Mouse (Mus musculus) myocyte (in vitro differentiated cells): ENCODE results near the gene Cep128. TPM values are rescaled to one million over a fixed set of nuclear protein-coding genes. Genes with fewer than 3 reads are reported as not detected.
A peak's percentile ranks its signal among the peaks of the same experiment; 100 is the strongest.

Experiments
- H3K27me3 ChIP-seq: one replicate; pipeline ENCODE4 v1.6.1; 2011; ENCODE audit not compliant: control insufficient read depth, insufficient read depth, insufficient read length
- H3K36me3 ChIP-seq: one replicate; pipeline ENCODE4 v1.6.1; 2011; ENCODE audit not compliant: control insufficient read depth, insufficient read depth
- H3K4me2 ChIP-seq: one replicate; pipeline ENCODE4 v1.6.1; 2011; ENCODE audit warnings: low read depth, control low read depth
- H3K4me3 ChIP-seq: one replicate; pipeline ENCODE4 v1.5.1; 2011; ENCODE audit warnings: mild to moderate bottlenecking, control low read depth, moderate library complexity
- H3K79me2 ChIP-seq: one replicate; pipeline ENCODE4 v1.6.1; 2011; ENCODE audit not compliant: control insufficient read depth, insufficient read depth
- H3ac ChIP-seq: one replicate; pipeline ENCODE4 v1.6.1; 2011; ENCODE audit not compliant: control insufficient read depth, insufficient read length
- CEBPB ChIP-seq: IDR thresholded peaks from 2 replicates; pipeline ENCODE4 v1.6.1; 2011; ENCODE audit warnings: mild to moderate bottlenecking, moderate library complexity; ENCODE audit not compliant: poor library complexity, insufficient read depth, severe bottlenecking
- E2F4 ChIP-seq: IDR thresholded peaks from one replicate; pipeline ENCODE4 v1.6.1; 2011; ENCODE audit warnings: mild to moderate bottlenecking, control low read depth, moderate library complexity; ENCODE audit not compliant: insufficient read depth
- MAX ChIP-seq: IDR thresholded peaks from one replicate; pipeline ENCODE4 v1.6.1; 2011; ENCODE audit warnings: low read depth, mild to moderate bottlenecking, control low read depth
- MYOD1 ChIP-seq, 3 experiments: IDR thresholded peaks; one replicate each; pipeline ENCODE4 v1.6.1; 2011; ENCODE audit warnings: control low read depth in 2 of 3, low read depth in 2 of 3, mild to moderate bottlenecking in 2 of 3, moderate library complexity in 1 of 3; ENCODE audit not compliant: insufficient read length in 2 of 3, control insufficient read depth in 1 of 3
- MYOG ChIP-seq, 3 experiments: IDR thresholded peaks; one replicate each; pipeline ENCODE4 v1.6.1; 2011; ENCODE audit warnings: control low read depth in 2 of 3, low read depth in 2 of 3, mild to moderate bottlenecking in 2 of 3; ENCODE audit not compliant: insufficient read length in 2 of 3, control insufficient read depth in 1 of 3, insufficient read depth in 1 of 3
- POLR2A ChIP-seq: IDR thresholded peaks from one replicate; pipeline ENCODE4 v1.6.1; 2011; ENCODE audit warnings: low read depth, mild to moderate bottlenecking, control low read depth, moderate library complexity; ENCODE audit not compliant: insufficient read length
- POLR2AphosphoS2 ChIP-seq: IDR thresholded peaks from one replicate; pipeline ENCODE4 v1.6.1; 2011; ENCODE audit warnings: low read depth, control low read depth; ENCODE audit not compliant: insufficient read length
- REST ChIP-seq: IDR thresholded peaks from one replicate; pipeline ENCODE4 v1.6.1; 2011; ENCODE audit warnings: mild to moderate bottlenecking, control low read depth, moderate library complexity; ENCODE audit not compliant: insufficient read depth, insufficient read length
- SRF ChIP-seq: IDR thresholded peaks from one replicate; pipeline ENCODE4 v1.6.1; 2011; ENCODE audit warnings: low read depth; ENCODE audit not compliant: control insufficient read depth, insufficient read length
- TCF12 ChIP-seq: IDR thresholded peaks from one replicate; pipeline ENCODE4 v1.6.1; 2011; ENCODE audit warnings: mild to moderate bottlenecking, control low read depth; ENCODE audit not compliant: poor library complexity, insufficient read depth, severe bottlenecking
- TCF3 ChIP-seq: IDR thresholded peaks from one replicate; pipeline ENCODE4 v1.6.1; 2011; ENCODE audit warnings: low read depth, control low read depth; ENCODE audit not compliant: insufficient read length
- USF1 ChIP-seq: IDR thresholded peaks from one replicate; pipeline ENCODE4 v1.6.1; 2011; ENCODE audit warnings: low read depth, mild to moderate bottlenecking, control low read depth, moderate library complexity
- polyA plus RNA-seq: library from polyadenylated mRNA; unstranded; fragments of >200 nt; fragmentation: generic; extraction: Trizol; gene quantifications from one replicate; pipeline ENCODE4 v1.2.1, GENCODE M21; 2012; ENCODE audit warnings: missing spikeins

Cep128 gene
- polyA plus RNA-seq, 1 experiment, result 2.9 TPM

GRCm38 (mm10) chr12:91176808-91177526, 207.2 kb downstream of the Cep128 start:
- Histone ChIP-seq H3K79me2 (no peaks in the 10 kb centered on the region), H3ac (no peak overlapping the region), H3K4me3 (no peak overlapping the region), H3K36me3 (no peaks in the 10 kb centered on the region), H3K27me3 (no peaks in the 10 kb centered on the region), H3K4me2 (no peak overlapping the region)
- no peak for TF ChIP-seq CEBPB

GRCm38 (mm10) chr12:91171613-91172012, 212.6 kb downstream of the Cep128 start:
- Histone ChIP-seq H3ac (no peak overlapping the region), H3K4me3 (no peak overlapping the region)

GRCm38 (mm10) chr12:91161015-91161730, 223.0 kb downstream of the Cep128 start:
- Histone ChIP-seq H3K4me3 (no peak overlapping the region), H3K79me2 (no peaks in the 10 kb centered on the region), H3K36me3 (no peaks in the 10 kb centered on the region), H3K27me3 (no peaks in the 10 kb centered on the region), H3K4me2 (no peak overlapping the region), H3ac (no peak overlapping the region)
- no peak for TF ChIP-seq TCF3
- no peak for TF ChIP-seq USF1
- TF ChIP-seq MYOG (IDR thresholded peaks at IDR 0.05; ENCODE audit: control insufficient read depth in 1 of 3, insufficient read depth in 1 of 3, insufficient read length in 2 of 3, low read depth in 2 of 3), result no peak
- no peak for TF ChIP-seq MYOD1 (IDR thresholded peaks at IDR 0.05; ENCODE audit: control insufficient read depth in 1 of 3, insufficient read length in 2 of 3, low read depth in 2 of 3)
- no peak for TF ChIP-seq CEBPB
- TF ChIP-seq TCF12, result no peak
- TF ChIP-seq MAX, result no peak
- no peak for TF ChIP-seq POLR2A
- TF ChIP-seq REST, result no peak
- TF ChIP-seq SRF, result no peak
- TF ChIP-seq E2F4, result no peak
- no peak for TF ChIP-seq POLR2AphosphoS2

More at GRCm38 (mm10) chr12:91171613-91172012, 212.6 kb downstream of the Cep128 start:
- TF ChIP-seq TCF3 (no peak), SRF (no peak), MYOD1 (IDR thresholded peaks at IDR 0.05; ENCODE audit: control insufficient read depth in 1 of 3, insufficient read length in 2 of 3, low read depth in 2 of 3) (no peak), E2F4 (no peak), MYOG (IDR thresholded peaks at IDR 0.05; ENCODE audit: control insufficient read depth in 1 of 3, insufficient read depth in 1 of 3, insufficient read length in 2 of 3, low read depth in 2 of 3) (no peak), TCF12 (no peak), POLR2AphosphoS2 (no peak), REST (no peak), USF1 (no peak), MAX (no peak), POLR2A (no peak)
- Histone ChIP-seq H3K27me3 (no peaks in the 10 kb centered on the region), H3K79me2 (no peaks in the 10 kb centered on the region), H3K36me3 (no peaks in the 10 kb centered on the region), H3K4me2 (no peak overlapping the region)

DNA sequence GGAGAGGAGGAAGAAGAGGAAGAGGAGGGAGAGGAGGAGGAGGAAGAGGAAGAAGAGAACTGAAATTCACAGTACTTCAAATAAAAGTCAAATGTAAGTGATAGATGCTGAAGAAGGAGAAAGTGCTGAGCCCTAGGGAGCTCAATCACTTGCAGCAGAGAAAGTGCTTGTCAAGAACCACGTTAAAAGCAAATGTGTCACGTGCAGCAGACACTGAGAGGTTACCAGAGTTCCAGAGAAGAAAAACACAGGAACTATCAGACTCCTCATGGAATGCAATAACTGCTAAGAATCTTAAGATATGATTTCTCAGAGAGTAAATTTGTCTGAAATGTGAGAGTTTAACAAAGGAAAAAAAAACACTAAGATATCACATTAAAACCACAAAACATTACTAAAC, 225.7 kb downstream of the Cep128 start:
- TF ChIP-seq POLR2AphosphoS2 (no peak), USF1 (peak; percentile 60), E2F4 (no peak), TCF3 (no peak), CEBPB (no peak), TCF12 (no peak), POLR2A (no peak)
- Histone ChIP-seq H3K4me2 (no peak overlapping the region), H3ac (no peak overlapping the region), H3K4me3 (no peak overlapping the region), H3K79me2 (no peaks in the 10 kb centered on the region), H3K36me3 (no peaks in the 10 kb centered on the region), H3K27me3 (no peaks in the 10 kb centered on the region)

GRCm38 (mm10) chr12:91154052-91154451, 230.2 kb downstream of the Cep128 start:
- H3K79me2 ChIP-seq, result no peaks in the 10 kb centered on the region
- no peaks in the 10 kb centered on the region for H3K27me3 ChIP-seq
- H3K36me3 ChIP-seq, result no peaks in the 10 kb centered on the region
- TF ChIP-seq MYOD1 (IDR thresholded peaks at IDR 0.05; ENCODE audit: control insufficient read depth in 1 of 3, insufficient read length in 2 of 3, low read depth in 2 of 3), result no peak
- no peak for TF ChIP-seq E2F4
- no peak for TF ChIP-seq TCF12
- TF ChIP-seq POLR2AphosphoS2, result no peak
- TF ChIP-seq USF1, result no peak
- no peak for TF ChIP-seq MAX
- no peak for TF ChIP-seq SRF
- TF ChIP-seq MYOG (IDR thresholded peaks at IDR 0.05; ENCODE audit: control insufficient read depth in 1 of 3, insufficient read depth in 1 of 3, insufficient read length in 2 of 3, low read depth in 2 of 3), result no peak
- no peak for TF ChIP-seq CEBPB
- no peak for TF ChIP-seq REST
- TF ChIP-seq POLR2A, result no peak
- TF ChIP-seq TCF3, result no peak
- H3ac ChIP-seq, result no peak overlapping the region
- no peak overlapping the region for H3K4me2 ChIP-seq
- H3K4me3 ChIP-seq, result no peak overlapping the region
